Mouse (Mus musculus): Measurements from ENCODE around the gene Tfdp1.
A peak's percentile ranks its signal among the peaks of the same experiment; 100 is the strongest.

- TF ChIP-seq CTCF (IDR thresholded peaks at IDR 0.05; ENCODE audit: control insufficient read depth, insufficient read depth, insufficient replicate concordance, low read depth, low read length) (0 out of 2 replicates have a peak, but pooled peaks have one; percentile 1), POLR2A (IDR thresholded peaks at IDR 0.05; ENCODE audit: control insufficient read depth, low read depth, low read length) (no peak)
Measured at GRCm38 (mm10) chr8:13340650-13341049, 2.1 kb downstream of the Tfdp1 start.

All from testis, adult 2 months (tissue).